Mouse (Mus musculus): ENCODE data around the gene Spout1.

Spout1 gene

GRCm38 (mm10) chr2:30124472-30125274 lies 53.6 kb downstream of the Spout1 start, which contains the start of gene Zer1:
TSS of gene Zer1 (minus strand) at chr2:30124585.
- peak; percentile 96 for DNase-seq

- no peak for DNase-seq
These were observed 54.4 kb downstream of the Spout1 start for GRCm38 (mm10) chr2:30123729-30124471.
